Mouse (Mus musculus) ES-E14 (cell line): ENCODE measurements around the gene Adsl. TPM values are rescaled to one million over a fixed set of nuclear protein-coding genes. Genes with fewer than 3 reads are reported as not detected.

ENCODE experiments used
- DNase-seq: peaks from one replicate; pipeline ENCODE4 v3.0.0-alpha.2; 2013; ENCODE audit warnings: low read depth, low spot score
- H3K27ac ChIP-seq: 2 replicates; pipeline ENCODE4 v1.5.1; 2012; ENCODE audit warnings: low read depth, mild to moderate bottlenecking, low read length, moderate library complexity, mixed read lengths; ENCODE audit not compliant: poor library complexity, insufficient read depth, severe bottlenecking
- H3K36me3 ChIP-seq: 2 replicates; pipeline ENCODE4 v1.6.1; 2012; ENCODE audit warnings: mild to moderate bottlenecking, low read length, moderate library complexity, mixed read lengths; ENCODE audit not compliant: control insufficient read depth, poor library complexity, insufficient read depth, severe bottlenecking
- H3K4me1 ChIP-seq, 2 experiments: fragments of 150-350 bp in 1 of 2; sonication (generic) in 1 of 2; 2 replicates each; pipeline ENCODE4 v1.6.1; 2012; ENCODE audit warnings: low read length in 2 of 2, mild to moderate bottlenecking in 1 of 2, mixed read lengths in 1 of 2; ENCODE audit not compliant: control insufficient read depth in 2 of 2, insufficient read depth in 2 of 2, poor library complexity in 1 of 2
- H3K4me3 ChIP-seq, 2 experiments: fragments of 150-350 bp in 1 of 2; sonication (generic) in 1 of 2; 2 replicates each; pipeline ENCODE4 v1.5.1; 2012; ENCODE audit warnings: low read length in 2 of 2, low read depth in 1 of 2, mild to moderate bottlenecking in 1 of 2, mixed read lengths in 1 of 2; ENCODE audit not compliant: insufficient read depth in 1 of 2, poor library complexity in 1 of 2, severe bottlenecking in 1 of 2
- H3K9ac ChIP-seq: 2 replicates; pipeline ENCODE4 v1.6.1; 2012; ENCODE audit warnings: low read depth, mild to moderate bottlenecking, low read length, mixed read lengths; ENCODE audit not compliant: poor library complexity, insufficient read depth, severe bottlenecking
- H3K9me3 ChIP-seq: fragments of 150-350 bp; sonication (generic); 2 replicates; pipeline ENCODE4 v1.6.1; 2012; ENCODE audit warnings: low read depth, mild to moderate bottlenecking, low read length; ENCODE audit not compliant: control insufficient read depth, insufficient read depth
- CHD2 ChIP-seq: IDR thresholded peaks from 2 replicates; pipeline ENCODE4 v1.6.1; 2014; ENCODE audit warnings: mild to moderate bottlenecking, low read depth, low read length, inconsistent platforms
- HCFC1 ChIP-seq: IDR thresholded peaks from 2 replicates; pipeline ENCODE4 v1.6.1; 2012; ENCODE audit warnings: low read length, inconsistent platforms, borderline replicate concordance; ENCODE audit not compliant: insufficient read depth
- MAFK ChIP-seq: IDR thresholded peaks from 2 replicates; pipeline ENCODE4 v1.6.1; 2014; ENCODE audit warnings: mild to moderate bottlenecking, low read depth, low read length, inconsistent platforms; ENCODE audit not compliant: insufficient read depth
- ZC3H11A ChIP-seq: IDR thresholded peaks from 2 replicates; pipeline ENCODE4 v1.6.1; 2012; ENCODE audit warnings: low read depth, mild to moderate bottlenecking, inconsistent platforms, low read length, borderline replicate concordance
- ZNF384 ChIP-seq: IDR thresholded peaks from 2 replicates; pipeline ENCODE4 v1.6.1; 2012; ENCODE audit warnings: low read depth, low read length, inconsistent platforms
- in situ Hi-C, 2 experiments: fragments of 600-800 bp; cut with MboI; formaldehyde crosslinking; loops; one replicate each; pipeline ENCODE4 v1.15.1; 2025; ENCODE audit warnings: low sequenced_read_pairs in 2 of 2, inconsistent platforms in 1 of 2; ENCODE audit not compliant: unreplicated experiment in 2 of 2
- total RNA-seq: library from RNA; depleted of rRNA; stranded (reverse); fragments of 300-350 nt; gene quantifications from 2 replicates; pipeline ENCODE4 v1.2.3, GENCODE M21; 2012

Adsl gene
- total RNA-seq, 1 experiment, result 166 TPM

DNA sequence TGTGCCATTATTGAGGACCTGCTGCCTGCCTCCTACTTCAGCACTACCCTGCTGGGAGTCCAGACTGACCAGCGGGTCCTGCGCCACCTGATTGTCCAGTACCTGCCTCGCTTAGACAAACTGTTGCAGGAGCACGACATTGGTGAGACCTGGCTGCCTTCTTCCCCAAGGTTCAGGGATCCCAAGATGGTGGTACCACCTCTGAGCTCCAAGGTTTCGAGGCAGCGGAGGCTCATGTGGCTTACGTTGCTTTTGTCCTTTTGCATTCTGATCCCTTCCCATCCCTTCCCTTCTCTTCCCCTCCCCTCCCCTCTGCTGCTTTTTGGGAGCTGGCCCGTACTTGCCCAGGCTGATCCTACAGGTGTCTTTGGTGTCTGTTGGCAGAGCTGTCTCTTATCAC lies 59.6 kb downstream of the Adsl start:
- TF ChIP-seq ZNF384 (no peak), HCFC1 (no peak), MAFK (no peak), CHD2 (no peak), ZC3H11A (no peak)
- Histone ChIP-seq H3K9ac (no peak overlapping the region), H3K4me3 (no peak overlapping the region), H3K4me1 (peaks cover 0 to 6% of the 10 kb centered on the region in 2 experiments; a peak in 1 of 4 replicates), H3K27ac (no peak overlapping the region), H3K9me3 (no peaks in the 10 kb centered on the region), H3K36me3 (peaks cover 17% of the 10 kb centered on the region)
- DNase-seq, result no peak
- in situ Hi-C loops, result no loop called here

DNA sequence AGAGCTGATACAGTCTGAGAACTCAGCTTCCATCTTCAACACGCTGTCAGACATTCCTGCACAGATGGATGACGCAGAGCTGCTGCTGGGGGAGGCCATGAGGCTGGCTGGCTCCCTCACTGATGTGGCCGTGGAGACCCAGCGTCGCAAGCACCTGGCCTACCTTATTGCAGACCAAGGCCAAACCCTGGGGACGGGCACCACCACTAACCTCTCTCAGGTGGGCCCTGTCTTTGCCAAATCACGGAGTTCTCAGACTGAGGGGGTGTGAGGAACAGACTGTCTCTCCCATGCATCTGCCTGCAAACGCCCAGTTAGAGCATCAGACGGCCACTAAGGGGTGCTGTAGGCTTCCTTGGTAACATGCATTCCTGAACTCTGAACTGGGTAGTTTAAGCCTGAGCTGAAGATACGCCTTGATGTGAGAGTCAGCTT lies 60.4 kb downstream of the Adsl start:
- H3K9ac ChIP-seq, result peak overlapping the region; percentile 34; the same call in 1 of the 2 replicates
- peaks cover 0 to 6% of the 10 kb centered on the region in 2 experiments; a peak in 1 of 4 replicates for H3K4me1 ChIP-seq
- TF ChIP-seq ZC3H11A (peak; percentile 56; the same call in 1 of the 2 replicates), ZNF384 (no peak)
- H3K27ac ChIP-seq, result no peak overlapping the region
- peak overlapping the region in 1 of 2 experiments; percentile 48; a peak in 2 of 4 replicates for H3K4me3 ChIP-seq
- H3K36me3 ChIP-seq, result peaks cover 22% of the 10 kb centered on the region
- peak; percentile 33 for DNase-seq
- no peaks in the 10 kb centered on the region for H3K9me3 ChIP-seq
- in situ Hi-C loops, result no loop called here

DNA sequence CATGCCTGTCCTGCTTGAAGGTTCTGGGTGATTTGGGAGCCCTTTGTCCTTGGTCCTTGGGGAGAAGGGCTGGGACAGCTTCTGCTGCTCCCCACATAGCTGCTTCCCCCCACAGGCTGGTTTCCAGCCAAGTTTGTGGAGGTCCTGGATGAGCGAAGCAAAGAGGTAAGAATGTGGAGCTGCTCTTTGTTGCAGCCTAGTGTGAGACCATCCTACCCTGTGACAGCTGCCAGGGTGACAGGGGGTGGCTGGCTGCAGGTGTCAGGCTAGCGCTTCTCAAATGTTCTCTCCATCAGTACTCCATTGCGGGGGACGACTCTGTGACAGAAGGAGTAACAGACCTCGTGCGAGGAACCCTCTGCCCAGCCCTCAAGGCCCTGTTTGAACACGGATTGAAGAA lies 61.8 kb downstream of the Adsl start:
- TF ChIP-seq ZC3H11A (no peak), MAFK (no peak), ZNF384 (no peak)
- H3K4me1 ChIP-seq, result peaks cover 0 to 6% of the 10 kb centered on the region in 2 experiments; a peak in 1 of 4 replicates
- no peaks in the 10 kb centered on the region for H3K9me3 ChIP-seq
- H3K9ac ChIP-seq, result no peak overlapping the region
- H3K4me3 ChIP-seq, result no peak overlapping the region
- DNase-seq, result no peak
- in situ Hi-C loops, result no loop called here
- H3K36me3 ChIP-seq, result peaks cover 25% of the 10 kb centered on the region
- H3K27ac ChIP-seq, result no peak overlapping the region

DNA sequence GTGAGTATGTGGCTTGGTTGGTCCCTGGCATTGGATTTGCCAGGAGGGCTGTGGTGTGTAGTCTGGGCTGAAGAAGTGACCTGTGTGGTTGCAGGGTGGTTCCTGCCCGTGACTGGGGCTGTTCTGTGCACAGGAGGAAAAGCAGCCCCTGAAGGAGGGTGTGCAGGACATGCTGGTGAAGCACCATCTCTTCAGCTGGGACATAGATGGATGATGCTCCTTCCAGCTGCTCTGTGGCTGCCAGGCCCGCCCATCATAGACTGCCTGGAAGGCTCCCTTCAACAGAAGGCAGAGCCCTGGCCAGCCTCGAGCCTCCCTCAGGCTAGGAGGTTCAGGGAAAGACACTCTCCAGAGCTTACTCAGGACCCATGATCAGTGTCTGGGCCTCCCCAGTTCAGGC lies 63.2 kb downstream of the Adsl start:
- in situ Hi-C loops, result no loop called here
- no peaks in the 10 kb centered on the region for H3K9me3 ChIP-seq
- no peak for TF ChIP-seq ZC3H11A
- TF ChIP-seq ZNF384, result no peak
- no peak for TF ChIP-seq HCFC1
- TF ChIP-seq CHD2, result no peak
- no peak for TF ChIP-seq MAFK
- peaks cover 0 to 6% of the 10 kb centered on the region in 2 experiments; a peak in 1 of 4 replicates for H3K4me1 ChIP-seq
- H3K36me3 ChIP-seq, result peaks cover 33% of the 10 kb centered on the region
- no peak for DNase-seq
- H3K27ac ChIP-seq, result no peak overlapping the region
- no peak overlapping the region for H3K4me3 ChIP-seq
- H3K9ac ChIP-seq, result no peak overlapping the region

DNA sequence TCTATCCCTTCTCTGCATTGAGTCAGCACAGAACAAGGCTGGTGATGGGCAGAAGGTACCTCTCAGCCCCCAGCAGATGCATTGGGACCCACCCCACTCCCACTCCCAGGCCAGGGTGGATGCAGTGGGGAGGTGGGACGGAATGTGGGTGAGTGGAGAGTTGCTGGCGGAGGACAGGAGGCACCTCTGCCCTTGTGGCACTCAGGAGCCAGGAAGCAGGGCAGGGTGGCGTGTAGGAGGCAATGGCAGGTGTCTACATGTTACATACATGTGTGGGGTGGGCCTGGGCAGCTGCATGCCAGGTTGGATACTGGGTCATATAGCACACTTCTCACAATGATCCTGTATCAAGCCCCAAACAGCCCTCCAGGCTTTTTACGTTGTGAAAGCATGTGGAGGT lies 64.1 kb downstream of the Adsl start:
- no peak for DNase-seq
- peaks cover 0 to 6% of the 10 kb centered on the region in 2 experiments; a peak in 1 of 4 replicates for H3K4me1 ChIP-seq
- in situ Hi-C loops, result no loop called here
- TF ChIP-seq ZC3H11A (no peak), CHD2 (no peak), HCFC1 (no peak), ZNF384 (no peak), MAFK (no peak)
- no peak overlapping the region for H3K4me3 ChIP-seq
- H3K9ac ChIP-seq, result no peak overlapping the region
- no peaks in the 10 kb centered on the region for H3K9me3 ChIP-seq
- peaks cover 36% of the 10 kb centered on the region for H3K36me3 ChIP-seq
- H3K27ac ChIP-seq, result no peak overlapping the region
